Mouse (Mus musculus) MEL (cell line): Measurements from ENCODE around the gene Reln. TPM values are rescaled to one million over a fixed set of nuclear protein-coding genes. Genes with fewer than 3 reads are reported as not detected.

Experiments used
- DNase-seq: peaks from one replicate; pipeline ENCODE4 v3.0.0; 2011; ENCODE audit warnings: low read depth, low spot score
- H3K27ac ChIP-seq: 2 replicates; pipeline ENCODE4 v1.5.1; 2012; ENCODE audit warnings: low read depth, mild to moderate bottlenecking, control low read depth, low read length, moderate library complexity; ENCODE audit not compliant: control insufficient read depth
- H3K27me3 ChIP-seq, 2 experiments: fragments of 150-350 bp in 1 of 2; sonication (generic) in 1 of 2; 2 replicates each; pipeline ENCODE4 v1.6.1; 2012; ENCODE audit warnings: low read length in 2 of 2, mild to moderate bottlenecking in 2 of 2, improper control_type of control experiment in 1 of 2, moderate library complexity in 1 of 2; ENCODE audit not compliant: insufficient read depth in 2 of 2, control insufficient read depth in 1 of 2
- H3K36me3 ChIP-seq, 2 experiments: 2 replicates each; pipeline ENCODE4 v1.6.1; 2012 to 2014; ENCODE audit warnings: low read length in 2 of 2, improper control_type of control experiment in 1 of 2, inconsistent platforms in 1 of 2, mild to moderate bottlenecking in 1 of 2; ENCODE audit not compliant: insufficient read depth in 2 of 2, control insufficient read depth in 1 of 2
- H3K4me1 ChIP-seq, 2 experiments: fragments of 150-350 bp in 1 of 2; sonication (generic) in 1 of 2; 2 replicates each; pipeline ENCODE4 v1.6.1; 2012; ENCODE audit warnings: low read length in 2 of 2, improper control_type of control experiment in 1 of 2, mild to moderate bottlenecking in 1 of 2; ENCODE audit not compliant: insufficient read depth in 2 of 2, control insufficient read depth in 1 of 2
- H3K4me3 ChIP-seq, 2 experiments: fragments of 150-350 bp in 1 of 2; sonication (generic) in 1 of 2; 2 replicates each; pipeline ENCODE4 v1.5.1; 2012; ENCODE audit warnings: low read depth in 2 of 2, low read length in 2 of 2, mild to moderate bottlenecking in 2 of 2, moderate library complexity in 2 of 2, control low read depth in 1 of 2, improper control_type of control experiment in 1 of 2; ENCODE audit not compliant: control insufficient read depth in 1 of 2, insufficient read depth in 1 of 2
- H3K79me2 ChIP-seq: 2 replicates; pipeline ENCODE4 v1.6.1; 2012; ENCODE audit warnings: mild to moderate bottlenecking, low read length, moderate library complexity; ENCODE audit not compliant: control insufficient read depth, poor library complexity, insufficient read depth
- H3K9ac ChIP-seq: 2 replicates; pipeline ENCODE4 v1.6.1; 2012; ENCODE audit warnings: low read depth, mild to moderate bottlenecking, control low read depth, low read length, moderate library complexity; ENCODE audit not compliant: control insufficient read depth, poor library complexity, severe bottlenecking
- H3K9me3 ChIP-seq: fragments of 150-350 bp; sonication (generic); replicated peaks from 2 replicates; pipeline ENCODE4 v1.6.1; 2012; ENCODE audit warnings: mild to moderate bottlenecking, low read length, improper control_type of control experiment, moderate library complexity; ENCODE audit not compliant: insufficient read depth
- CHD2 ChIP-seq: IDR thresholded peaks from 2 replicates; pipeline ENCODE4 v1.6.1; 2011; ENCODE audit warnings: low read length, improper control_type of control experiment
- CTCF ChIP-seq, 3 experiments: IDR thresholded peaks in 2 of 3; conservative IDR thresholded peaks in 1 of 3; 2 replicates each; pipeline ENCODE4 v1.5.1; 2011 to 2012; ENCODE audit warnings: low read length in 3 of 3, low read depth in 2 of 3, mild to moderate bottlenecking in 2 of 3, improper control_type of control experiment in 1 of 3, inconsistent platforms in 1 of 3, mixed read lengths in 1 of 3, moderate library complexity in 1 of 3; ENCODE audit not compliant: control insufficient read depth in 1 of 3, insufficient read depth in 1 of 3, poor library complexity in 1 of 3, severe bottlenecking in 1 of 3
- EP300 ChIP-seq, 2 experiments: IDR thresholded peaks; 2 replicates each; pipeline ENCODE4 v1.6.1; 2011; ENCODE audit warnings: improper control_type of control experiment in 2 of 2, low read length in 2 of 2, low read depth in 1 of 2, mild to moderate bottlenecking in 1 of 2
- GATA1 ChIP-seq: IDR thresholded peaks from 2 replicates; pipeline ENCODE4 v1.6.1; 2011; ENCODE audit warnings: low read depth, low read length, improper control_type of control experiment
- HCFC1 ChIP-seq: IDR thresholded peaks from 2 replicates; pipeline ENCODE4 v1.6.1; 2012; ENCODE audit warnings: low read depth, mild to moderate bottlenecking, inconsistent platforms, low read length, improper control_type of control experiment, moderate library complexity
- KAT2A ChIP-seq: conservative IDR thresholded peaks from 2 replicates; pipeline ENCODE4 v1.6.1; 2012; ENCODE audit warnings: low read depth, low read length, improper control_type of control experiment, inconsistent platforms
- MAX ChIP-seq: IDR thresholded peaks from 2 replicates; pipeline ENCODE4 v1.6.1; 2011; ENCODE audit warnings: low read length, improper control_type of control experiment
- MAZ ChIP-seq: IDR thresholded peaks from 2 replicates; pipeline ENCODE4 v1.6.1; 2012; ENCODE audit warnings: low read depth, mild to moderate bottlenecking, inconsistent platforms, low read length, improper control_type of control experiment
- MEF2A ChIP-seq: IDR thresholded peaks from 2 replicates; pipeline ENCODE4 v1.6.1; 2014; ENCODE audit warnings: low read depth, mild to moderate bottlenecking, inconsistent platforms, low read length, improper control_type of control experiment; ENCODE audit not compliant: poor library complexity, insufficient replicate concordance, severe bottlenecking; ENCODE audit errors: extremely low read depth
- MXI1 ChIP-seq: IDR thresholded peaks from 2 replicates; pipeline ENCODE4 v1.6.1; 2011; ENCODE audit warnings: mild to moderate bottlenecking, low read depth, low read length, improper control_type of control experiment
- MYB ChIP-seq: IDR thresholded peaks from 2 replicates; pipeline ENCODE4 v1.6.1; 2011; ENCODE audit warnings: mild to moderate bottlenecking, low read depth, low read length, improper control_type of control experiment
- MYC ChIP-seq: IDR thresholded peaks from 2 replicates; pipeline ENCODE4 v1.6.1; 2011; ENCODE audit warnings: low read depth, mild to moderate bottlenecking, low read length, improper control_type of control experiment, moderate library complexity
- NELFE ChIP-seq: IDR thresholded peaks from 2 replicates; pipeline ENCODE4 v1.6.1; 2011; ENCODE audit warnings: low read depth, low read length, improper control_type of control experiment
- POLR2A ChIP-seq, 2 experiments: IDR thresholded peaks; 2 replicates each; pipeline ENCODE4 v1.6.1; 2011 to 2012; ENCODE audit warnings: low read length in 2 of 2, mild to moderate bottlenecking in 2 of 2, control low read depth in 1 of 2, improper control_type of control experiment in 1 of 2, low read depth in 1 of 2, moderate library complexity in 1 of 2; ENCODE audit not compliant: control insufficient read depth in 1 of 2, insufficient read depth in 1 of 2, poor library complexity in 1 of 2
- POLR2AphosphoS5 ChIP-seq: IDR thresholded peaks from 2 replicates; pipeline ENCODE4 v1.6.1; 2012; ENCODE audit warnings: low read depth, borderline replicate concordance, mild to moderate bottlenecking, inconsistent platforms, low read length, moderate library complexity, mixed read lengths
- RAD21 ChIP-seq: IDR thresholded peaks from 2 replicates; pipeline ENCODE4 v1.6.1; 2011; ENCODE audit warnings: mild to moderate bottlenecking, low read depth, low read length, improper control_type of control experiment
- RCOR1 ChIP-seq: IDR thresholded peaks from 2 replicates; pipeline ENCODE4 v1.6.1; 2012; ENCODE audit warnings: low read depth, mild to moderate bottlenecking, inconsistent platforms, low read length, improper control_type of control experiment
- SIN3A ChIP-seq: IDR thresholded peaks from 2 replicates; pipeline ENCODE4 v1.6.1; 2012; ENCODE audit warnings: low read length, improper control_type of control experiment, inconsistent platforms
- SMC3 ChIP-seq: IDR thresholded peaks from 2 replicates; pipeline ENCODE4 v1.6.1; 2011; ENCODE audit warnings: low read depth, low read length, improper control_type of control experiment
- TAL1 ChIP-seq: IDR thresholded peaks from 2 replicates; pipeline ENCODE4 v1.6.1; 2012; ENCODE audit warnings: mild to moderate bottlenecking, inconsistent platforms, low read length, moderate library complexity, mixed read lengths
- USF1 ChIP-seq: IDR thresholded peaks from 2 replicates; pipeline ENCODE4 v1.6.1; 2014; ENCODE audit warnings: low read depth, mild to moderate bottlenecking, inconsistent platforms, low read length, improper control_type of control experiment, moderate library complexity
- USF2 ChIP-seq, 2 experiments: IDR thresholded peaks; 2 replicates each; pipeline ENCODE4 v1.6.1; 2011 to 2012; ENCODE audit warnings: improper control_type of control experiment in 2 of 2, low read length in 2 of 2, borderline replicate concordance in 1 of 2, inconsistent platforms in 1 of 2, low read depth in 1 of 2, mild to moderate bottlenecking in 1 of 2; ENCODE audit not compliant: insufficient read depth in 1 of 2
- ZC3H11A ChIP-seq: IDR thresholded peaks from 2 replicates; pipeline ENCODE4 v1.6.1; 2012; ENCODE audit warnings: low read depth, mild to moderate bottlenecking, inconsistent platforms, low read length, improper control_type of control experiment
- ZMIZ1 ChIP-seq: IDR thresholded peaks from 2 replicates; pipeline ENCODE4 v1.6.1; 2012; ENCODE audit warnings: low read depth, mild to moderate bottlenecking, inconsistent platforms, low read length, improper control_type of control experiment, moderate library complexity
- polyA plus RNA-seq, 2 experiments: library from polyadenylated mRNA; stranded (reverse) in 1 of 2; unstranded in 1 of 2; fragments of >175 nt in 1 of 2; fragments of >200 nt in 1 of 2; gene quantifications; 2 replicates each; pipeline versions ENCODE4 v1.2.1 to v1.2.4; 2012; ENCODE audit warnings: low replicate concordance in 2 of 2, low read depth in 1 of 2; ENCODE audit not compliant: insufficient read length in 2 of 2, insufficient read depth in 1 of 2, missing spikeins in 1 of 2
- total RNA-seq: library from RNA; depleted of rRNA; stranded (reverse); fragments of 300-350 nt; gene quantifications from 2 replicates; pipeline ENCODE4 v1.2.3, GENCODE M21; 2012

Gene Reln
- total and polyA plus RNA-seq, 3 experiments, result not detected

GRCm38 (mm10) chr5:22295161-22295560 lies 49.3 kb downstream of the Reln start:
- Histone ChIP-seq H3K27me3 (no peaks in the 10 kb centered on the region), H3K9ac (no peak overlapping the region), H3K27ac (no peak overlapping the region), H3K9me3 (no peaks in the 10 kb centered on the region), H3K4me3 (no peak overlapping the region), H3K36me3 (no peaks in the 10 kb centered on the region), H3K4me1 (no peaks in the 10 kb centered on the region), H3K79me2 (no peaks in the 10 kb centered on the region)
- no peak for TF ChIP-seq USF2 (IDR thresholded peaks at IDR 0.05; ENCODE audit: borderline replicate concordance in 1 of 2, insufficient read depth in 1 of 2, low read depth in 1 of 2, low read length in 2 of 2)
- TF ChIP-seq MYB, result no peak
- TF ChIP-seq MAZ, result no peak
- TF ChIP-seq POLR2AphosphoS5, result no peak
- TF ChIP-seq ZMIZ1, result no peak
- TF ChIP-seq EP300 (IDR thresholded peaks at IDR 0.05; ENCODE audit: low read depth in 1 of 2, low read length in 2 of 2), result no peak
- TF ChIP-seq MXI1, result no peak
- TF ChIP-seq MAX, result no peak
- no peak for TF ChIP-seq SIN3A
- no peak for TF ChIP-seq MEF2A
- no peak for DNase-seq

- Histone ChIP-seq H3K9ac (no peak overlapping the region), H3K9me3 (no peaks in the 10 kb centered on the region), H3K36me3 (no peaks in the 10 kb centered on the region), H3K27ac (no peak overlapping the region)
- no peak for DNase-seq
- TF ChIP-seq POLR2A (IDR thresholded peaks at IDR 0.05; ENCODE audit: control insufficient read depth in 1 of 2, insufficient read depth in 1 of 2, low read depth in 1 of 2, low read length in 2 of 2, poor library complexity in 1 of 2) (no peak), HCFC1 (no peak), MAX (no peak), MYC (no peak), RCOR1 (no peak), SMC3 (no peak), KAT2A (no peak), SIN3A (no peak), USF1 (no peak), CHD2 (no peak), NELFE (no peak), TAL1 (no peak), RAD21 (no peak), MEF2A (no peak), ZC3H11A (no peak), CTCF (IDR thresholded peaks at IDR 0.05 in 2 of 3, conservative IDR thresholded peaks at IDR 0.05 in 1 of 3; ENCODE audit: control insufficient read depth in 1 of 3, insufficient read depth in 1 of 3, low read depth in 2 of 3, low read length in 3 of 3, poor library complexity in 1 of 3, severe bottlenecking in 1 of 3) (no peak), POLR2AphosphoS5 (no peak), GATA1 (no peak)
- TF ChIP-seq, all 39 proteins: peak for 0
- no peaks in the 10 kb centered on the region for H3K27me3 ChIP-seq
- H3K4me1 ChIP-seq, result no peaks in the 10 kb centered on the region
- no peak overlapping the region for H3K4me3 ChIP-seq
- no peaks in the 10 kb centered on the region for H3K79me2 ChIP-seq
Measured at GRCm38 (mm10) chr5:22291409-22291808, 53.1 kb downstream of the Reln start.
